Mouse (Mus musculus): Measurements from ENCODE around the gene Rapsn. TPM values are rescaled to one million over a fixed set of nuclear protein-coding genes. Genes with fewer than 3 reads are reported as not detected.

Gene Rapsn
- polyA plus RNA-seq (2012; ENCODE audit: low replicate concordance): 0.19 and 0.36 TPM in 2 replicates

DNA sequence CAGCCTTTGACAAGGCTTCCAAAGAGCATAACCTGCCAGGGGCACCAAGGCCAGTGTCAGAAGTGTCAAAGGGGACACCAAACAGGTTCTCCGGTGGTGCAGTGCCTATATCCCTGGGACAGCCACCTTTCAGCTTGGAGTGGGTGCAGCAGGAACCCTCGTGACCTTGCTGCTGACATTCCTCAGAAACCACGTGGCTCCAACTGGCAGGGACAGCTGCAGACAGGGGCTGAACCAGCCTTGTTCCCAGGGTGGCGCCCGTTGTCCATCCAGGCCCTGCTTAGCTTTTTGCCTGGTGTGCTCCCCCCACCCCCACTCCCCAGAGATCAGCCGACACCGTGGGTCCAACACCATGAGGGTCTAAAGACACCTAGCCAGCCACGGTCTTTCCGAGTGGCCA is at the start of gene Rapsn:
TSS of gene Rapsn (plus strand) at position 236 of the 400 bp plus-strand sequence.

DNA sequence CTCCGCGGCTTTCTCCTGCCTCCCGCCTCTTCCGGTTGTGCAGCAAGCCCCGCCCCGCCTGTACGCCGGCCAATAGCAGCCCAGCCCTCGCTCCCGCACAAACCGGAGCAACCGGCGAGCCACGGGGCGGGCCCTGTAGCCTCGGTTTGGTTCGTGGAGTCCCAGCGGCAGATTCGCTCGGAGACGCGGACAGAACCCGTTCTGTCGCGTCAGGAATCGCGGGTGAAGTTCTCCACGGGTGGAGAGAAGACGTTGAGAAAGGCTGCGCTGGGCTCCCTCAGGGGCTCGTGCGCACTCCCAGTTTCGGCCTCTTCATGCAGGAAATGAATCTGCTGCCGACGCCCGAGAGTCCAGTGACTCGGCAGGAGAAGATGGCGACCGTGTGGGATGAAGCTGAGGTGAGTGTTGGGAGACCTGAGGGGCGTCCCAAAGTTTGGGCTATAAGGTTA is 18.5 kb downstream of the Rapsn start, which contains the start of gene Psmc3:
TSS of gene Psmc3 (plus strand) at position 76 of the 449 bp plus-strand sequence.

DNA sequence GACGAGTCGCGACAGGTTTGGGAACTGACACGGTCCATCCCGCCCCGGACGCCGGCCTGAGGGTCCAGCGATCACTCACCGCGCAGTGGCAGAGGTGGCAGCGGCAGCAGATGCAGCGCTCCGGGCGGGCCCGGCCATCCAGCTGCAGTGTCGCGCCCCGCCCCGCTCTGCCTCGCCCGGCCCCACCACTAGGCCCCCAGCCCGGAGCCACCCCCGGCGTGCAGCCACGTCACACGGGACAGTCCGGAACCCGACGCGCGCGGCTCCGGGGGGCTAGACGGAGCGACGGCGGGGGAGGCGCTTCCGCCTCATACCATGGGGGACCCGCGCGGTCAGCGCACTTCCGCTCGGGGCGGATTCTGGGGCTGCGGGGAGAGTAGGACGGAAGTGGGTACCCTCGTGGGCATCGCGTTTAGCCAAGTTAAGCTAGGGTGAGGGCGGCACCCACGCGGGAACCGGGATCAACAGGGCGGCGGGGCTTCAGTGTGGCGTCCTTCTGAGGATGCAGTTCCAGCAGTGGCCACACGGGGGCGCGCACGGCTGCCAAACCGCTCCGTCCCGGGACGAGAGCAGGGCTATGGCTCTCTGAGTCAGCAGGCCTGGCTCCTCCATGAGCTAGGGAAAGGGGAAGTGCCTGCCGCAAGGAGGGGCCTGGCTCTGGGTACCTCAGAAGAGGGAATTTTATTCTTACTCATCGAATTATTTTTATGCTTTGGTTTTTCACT is 34.8 kb downstream of the Rapsn start, which contains the start of gene Slc39a13:
TSS of gene Slc39a13 (minus strand) at position 342 of the 725 bp plus-strand sequence.

DNA sequence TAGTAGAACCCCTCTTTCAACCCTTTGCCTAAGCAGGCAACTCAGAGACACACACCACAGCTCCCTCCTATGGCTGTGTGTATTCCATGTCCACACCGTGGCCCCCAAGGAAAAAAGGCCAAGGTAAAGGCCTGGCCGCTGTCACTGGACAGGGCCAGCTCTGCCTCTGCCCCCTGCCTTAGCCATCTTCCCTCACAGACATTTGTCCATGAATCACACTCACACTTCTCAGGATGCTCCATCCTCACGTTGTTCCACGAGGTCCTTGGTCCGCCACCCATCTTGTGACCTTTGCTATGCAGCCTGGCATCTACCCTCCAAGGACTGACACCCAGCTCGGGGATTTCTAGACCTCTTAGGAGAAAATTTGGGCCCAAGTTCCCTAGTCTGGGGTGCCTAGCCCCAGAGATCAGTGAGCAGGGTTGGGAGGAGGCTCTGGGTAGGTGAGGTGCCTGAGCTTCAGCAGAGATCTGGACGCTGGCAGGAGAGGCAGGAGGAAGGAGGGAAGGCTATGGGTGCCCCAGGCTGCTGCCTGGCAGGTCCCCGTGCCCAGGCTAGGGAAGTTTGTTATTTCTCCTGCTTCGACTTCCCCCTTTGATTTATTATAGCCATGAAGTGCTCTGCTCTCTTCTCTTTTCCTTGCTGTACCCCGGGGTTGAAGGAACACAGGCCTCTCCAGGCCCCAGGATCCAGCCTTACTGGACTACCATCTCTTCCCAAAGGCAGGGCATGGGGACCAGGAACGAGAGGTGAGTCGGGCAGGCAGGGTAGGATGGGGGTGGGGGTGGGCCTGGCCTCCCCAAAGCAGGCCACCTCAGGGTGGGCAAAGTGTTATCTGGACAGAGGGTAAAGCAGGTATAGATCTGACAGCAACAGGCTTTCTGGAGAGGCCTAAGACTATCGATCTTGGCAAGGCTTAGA is 46.6 kb downstream of the Rapsn start, which contains the start of gene Spi1:
TSS of gene Spi1 (plus strand) at position 616 of the 921 bp plus-strand sequence.

Other genes starting within 250 kb of the Rapsn start
- gene Mtch2, start 188.5 kb upstream of the Rapsn start, polyA plus RNA-seq (2012; ENCODE audit: low replicate concordance): 7.2 and 15.7 TPM in 2 replicates
- 5.1 and 9.9 TPM in 2 replicates for gene C1qtnf4, start 149.8 kb upstream of the Rapsn start, polyA plus RNA-seq (2012; ENCODE audit: low replicate concordance)
- 1.4 and 7.7 TPM in 2 replicates for gene Kbtbd4, start 130.9 kb upstream of the Rapsn start, polyA plus RNA-seq (2012; ENCODE audit: low replicate concordance)
- gene Ndufs3, start 130.8 kb upstream of the Rapsn start, polyA plus RNA-seq (2012; ENCODE audit: low replicate concordance): 39.0 and 60.7 TPM in 2 replicates
- 48.6 and 93.5 TPM in 2 replicates for gene Celf1, start 95.2 kb upstream of the Rapsn start, polyA plus RNA-seq (2012; ENCODE audit: low replicate concordance)
- 50.2 and 74.8 TPM in 2 replicates for gene Psmc3, start 18.4 kb downstream of the Rapsn start, polyA plus RNA-seq (2012; ENCODE audit: low replicate concordance)
- 13.6 and 25.4 TPM in 2 replicates for gene Slc39a13, start 34.8 kb downstream of the Rapsn start, polyA plus RNA-seq (2012; ENCODE audit: low replicate concordance)
- 25.7 and 55.7 TPM in 2 replicates for gene Spi1, start 46.8 kb downstream of the Rapsn start, polyA plus RNA-seq (2012; ENCODE audit: low replicate concordance)
- 0.06 and 0.17 TPM in 2 replicates for gene Mybpc3, start 82.5 kb downstream of the Rapsn start, polyA plus RNA-seq (2012; ENCODE audit: low replicate concordance)
- gene Madd, start 148.2 kb downstream of the Rapsn start, polyA plus RNA-seq (2012; ENCODE audit: low replicate concordance): 5.4 and 8.6 TPM in 2 replicates
- gene Nr1h3, start 167.2 kb downstream of the Rapsn start, polyA plus RNA-seq (2012; ENCODE audit: low replicate concordance): 8.0 and 13.7 TPM in 2 replicates
- gene Acp2, start 167.3 kb downstream of the Rapsn start, polyA plus RNA-seq (2012; ENCODE audit: low replicate concordance): 3.0 and 18.6 TPM in 2 replicates
- 0.79 and 0.96 TPM in 2 replicates for gene Ddb2, start 201.4 kb downstream of the Rapsn start, polyA plus RNA-seq (2012; ENCODE audit: low replicate concordance)
- 0.63 and 3.1 TPM in 2 replicates for gene Pacsin3, start 220.3 kb downstream of the Rapsn start, polyA plus RNA-seq (2012; ENCODE audit: low replicate concordance)
- gene Arfgap2, start 229.4 kb downstream of the Rapsn start, polyA plus RNA-seq (2012; ENCODE audit: low replicate concordance): 7.9 and 37.0 TPM in 2 replicates

All from leukemia stem cell, adult 10-12 weeks (primary cell).